Mouse (Mus musculus) midbrain, embryonic 11.5 days (tissue): Measurements from ENCODE around the gene Mast4. TPM values are rescaled to one million over a fixed set of nuclear protein-coding genes. Genes with fewer than 3 reads are reported as not detected.

Experiments used
- ATAC-seq: fragments of 200-750 bp; cut with Nextera tagmentation; 2 replicates; pipeline ENCODE4 v1.8.0; 2017; ENCODE audit warnings: moderate TSS enrichment, moderate library complexity; ENCODE audit not compliant: low FRiP score
- DNase-seq: peaks from one replicate; pipeline ENCODE4 v3.0.0; 2015; ENCODE audit warnings: low spot score; ENCODE audit errors: missing footprints
- H3K27ac ChIP-seq: fragments of 300-500 bp; sonication (generic); 2 replicates; pipeline ENCODE4 v1.5.1; 2014; ENCODE audit warnings: low read depth, low read length
- H3K27me3 ChIP-seq: fragments of 300-500 bp; sonication (generic); 2 replicates; pipeline ENCODE4 v1.6.1; 2014; ENCODE audit warnings: mild to moderate bottlenecking, low read length, moderate library complexity, mixed read lengths; ENCODE audit not compliant: control insufficient read depth, insufficient read depth
- H3K36me3 ChIP-seq: fragments of 300-500 bp; sonication (generic); 2 replicates; pipeline ENCODE4 v1.6.1; 2014; ENCODE audit warnings: mild to moderate bottlenecking, low read length, moderate library complexity, mixed read lengths; ENCODE audit not compliant: control insufficient read depth, insufficient read depth
- H3K4me1 ChIP-seq: fragments of 300-500 bp; sonication (generic); 2 replicates; pipeline ENCODE4 v1.6.1; 2014; ENCODE audit warnings: low read length; ENCODE audit not compliant: control insufficient read depth, insufficient read depth
- H3K4me2 ChIP-seq: fragments of 300-500 bp; sonication (generic); 2 replicates; pipeline ENCODE4 v1.6.1; 2014; ENCODE audit warnings: mild to moderate bottlenecking, moderate library complexity
- H3K4me3 ChIP-seq: fragments of 300-500 bp; sonication (generic); 2 replicates; pipeline ENCODE4 v1.5.1; 2014; ENCODE audit warnings: low read depth, low read length
- H3K9ac ChIP-seq: fragments of 300-500 bp; sonication (generic); 2 replicates; pipeline ENCODE4 v1.6.1; 2014; ENCODE audit warnings: low read length
- H3K9me3 ChIP-seq: fragments of 300-500 bp; sonication (generic); 2 replicates; pipeline ENCODE4 v1.6.1; 2016; ENCODE audit warnings: low read length; ENCODE audit not compliant: control insufficient read depth
- WGBS: fragments of 180-500 bp; shearing (Covaris S2); extraction: QIAGEN DNeasy Blood & Tissue Kit; methylation state at CpG from one replicate; pipeline ENCODE4 v1.1.7; 2014; 5-methylcytosine and 5-hydroxymethylcytosine counted together
- polyA plus RNA-seq: library from polyadenylated mRNA; unstranded; fragments of >200 nt; fragmentation: Nextera tagmentation; extraction: Ambion mirVana; gene quantifications from 2 replicates; pipeline ENCODE4 v1.2.1, GENCODE M21; 2014

Mast4 gene
- polyA plus RNA-seq, 1 experiment from 2014 or later: 20.4 TPM

DNA sequence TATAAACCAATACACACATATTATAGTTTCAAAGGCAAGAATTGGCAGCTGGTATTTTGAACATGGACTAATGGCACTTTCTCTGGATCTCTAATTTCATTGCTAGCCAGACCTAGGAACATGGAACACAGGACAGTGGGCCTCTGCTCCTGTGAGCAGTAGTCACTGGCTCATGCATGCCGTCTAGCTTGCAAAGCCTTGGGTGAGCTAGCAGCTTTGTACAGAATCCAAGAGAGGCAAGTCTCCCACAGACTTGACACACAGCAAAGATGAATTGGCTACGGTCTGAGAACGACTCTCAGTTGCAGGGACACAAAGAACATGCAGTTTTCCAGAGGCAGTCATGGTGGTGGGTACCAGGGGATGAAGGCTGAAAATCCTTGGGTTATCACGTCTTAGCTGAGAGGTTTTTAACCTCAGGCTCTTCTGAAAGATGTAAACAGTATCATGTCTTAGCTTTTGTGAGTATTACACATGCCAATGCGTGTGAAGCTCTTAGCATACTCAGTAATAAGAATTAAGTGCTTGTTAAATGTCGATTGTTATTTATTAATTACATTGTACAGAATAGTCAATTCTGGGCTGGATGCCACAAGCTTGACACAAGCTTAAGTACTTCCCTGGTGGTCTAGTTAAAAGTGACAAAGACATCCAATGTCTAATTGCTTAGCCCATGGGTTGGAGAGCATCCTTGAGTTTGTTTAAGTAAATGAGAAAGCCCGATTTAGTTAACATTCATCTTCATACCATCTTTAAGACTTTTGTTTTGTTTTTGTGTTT, 550.6 kb downstream of the Mast4 start:
- DNase-seq: no peak
- no peak overlapping the region for H3K4me3 ChIP-seq
- H3K27me3 ChIP-seq: no peaks in the 10 kb centered on the region
- no peaks in the 10 kb centered on the region for H3K4me1 ChIP-seq
- no peak for ATAC-seq
- H3K36me3 ChIP-seq: 0 out of 2 replicates have a peak, but pooled peaks cover 2% of the 10 kb centered on the region
- H3K9ac ChIP-seq: no peak overlapping the region
- no peak overlapping the region for H3K4me2 ChIP-seq
- no peaks in the 10 kb centered on the region for H3K9me3 ChIP-seq
- H3K27ac ChIP-seq: no peak overlapping the region
- WGBS: 89% methylated on average over 7 of the region's 7 CpGs

DNA sequence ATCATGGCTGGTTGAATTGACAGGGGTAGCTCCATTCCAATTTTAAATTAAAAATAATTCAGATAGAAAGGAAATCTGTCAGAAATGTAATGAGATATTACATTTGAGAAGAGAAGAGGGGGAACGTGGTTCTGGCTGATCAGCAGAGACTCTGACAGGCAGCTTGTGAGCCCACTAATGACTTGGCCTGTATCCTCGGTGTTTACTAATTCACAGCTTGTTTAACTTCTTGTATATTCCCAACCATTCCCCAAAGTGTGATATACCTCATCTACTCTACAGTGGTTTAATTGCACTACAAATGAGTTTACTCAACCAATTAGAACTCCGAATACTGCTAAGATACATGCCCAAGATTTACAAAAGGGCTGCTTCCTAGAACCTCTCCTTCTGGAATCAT, 555.0 kb downstream of the Mast4 start:
- Histone ChIP-seq H3K27ac (no peak overlapping the region), H3K4me3 (no peak overlapping the region), H3K4me1 (no peaks in the 10 kb centered on the region), H3K9ac (no peak overlapping the region), H3K4me2 (no peak overlapping the region), H3K9me3 (no peaks in the 10 kb centered on the region), H3K36me3 (no peaks in the 10 kb centered on the region; the same call in 1 of the 2 replicates), H3K27me3 (no peaks in the 10 kb centered on the region)
- no peak for DNase-seq
- WGBS: 95% methylated on average over 3 of the region's 3 CpGs
- ATAC-seq: no peak

DNA sequence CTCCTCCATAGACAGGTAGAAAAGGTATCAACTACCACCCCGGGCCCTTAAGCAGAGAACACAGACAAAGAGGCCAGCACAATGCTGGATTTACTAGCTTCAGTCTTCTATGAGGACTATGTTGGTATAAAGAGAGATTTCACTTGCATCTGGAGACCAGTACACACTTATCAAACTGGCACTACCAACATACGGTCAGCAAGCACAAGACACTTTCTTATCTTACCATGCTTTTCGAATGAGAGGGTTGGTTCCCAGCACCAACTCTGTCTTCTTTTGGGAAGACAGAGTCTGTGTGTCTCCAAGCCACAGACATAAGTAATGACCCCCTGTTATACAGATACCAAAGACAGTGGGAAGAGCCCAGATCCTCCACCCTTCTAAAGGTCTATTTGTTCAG, 555.4 kb downstream of the Mast4 start:
- Histone ChIP-seq H3K27me3 (no peaks in the 10 kb centered on the region), H3K36me3 (peaks cover 2% of the 10 kb centered on the region), H3K27ac (no peak overlapping the region), H3K4me2 (no peak overlapping the region), H3K4me3 (no peak overlapping the region), H3K4me1 (no peaks in the 10 kb centered on the region), H3K9ac (no peak overlapping the region), H3K9me3 (no peaks in the 10 kb centered on the region)
- 95% methylated on average over 3 of the region's 3 CpGs for WGBS
- DNase-seq (no peak), ATAC-seq (no peak)

DNA sequence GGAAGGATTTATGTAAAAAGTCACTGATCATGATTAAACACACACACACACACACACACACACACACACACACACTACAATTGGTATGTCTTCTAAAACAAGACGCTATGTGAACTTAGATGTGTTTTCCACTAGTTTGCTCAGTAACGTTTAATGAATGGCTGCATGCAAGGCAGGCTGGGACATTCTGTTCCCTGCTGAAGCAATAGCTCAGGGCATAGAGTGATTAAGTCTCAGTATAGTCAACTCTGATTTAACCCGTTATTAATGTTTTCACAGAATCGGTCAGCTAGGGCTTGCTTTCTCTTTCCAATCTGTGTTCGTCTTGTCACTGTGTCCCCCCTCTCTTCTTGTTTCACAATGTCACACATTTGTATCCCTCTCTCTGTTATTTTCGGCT, 558.8 kb downstream of the Mast4 start:
- Histone ChIP-seq H3K4me1 (no peaks in the 10 kb centered on the region), H3K9ac (no peak overlapping the region), H3K4me3 (no peak overlapping the region), H3K36me3 (peaks cover 2% of the 10 kb centered on the region), H3K27ac (no peak overlapping the region), H3K27me3 (no peaks in the 10 kb centered on the region), H3K9me3 (no peaks in the 10 kb centered on the region), H3K4me2 (no peak overlapping the region)
- 90% methylated on average over 6 of the region's 6 CpGs for WGBS
- no peak for ATAC-seq
- DNase-seq: no peak

DNA sequence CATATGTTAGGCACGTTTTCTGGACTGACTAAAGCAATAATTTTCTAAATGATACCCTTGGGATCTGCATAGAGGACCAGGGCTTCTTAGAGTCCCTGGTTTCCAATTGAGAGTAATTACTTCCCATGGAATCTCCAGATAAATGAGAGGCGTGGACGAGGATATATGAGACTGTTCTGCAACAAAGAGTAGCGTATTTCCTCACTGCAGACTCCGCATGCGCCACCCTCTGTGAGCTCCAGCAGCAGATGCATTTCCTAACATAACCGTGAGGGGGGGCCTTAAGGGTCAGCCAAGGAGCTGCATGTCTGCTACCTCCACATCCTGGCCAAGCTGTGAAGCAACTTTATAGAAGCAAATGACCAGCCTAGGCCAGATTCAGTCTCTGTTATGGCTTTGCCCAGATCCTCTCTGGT, 559.5 kb downstream of the Mast4 start:
- no peak for DNase-seq
- Histone ChIP-seq H3K4me2 (no peak overlapping the region), H3K9ac (no peak overlapping the region), H3K9me3 (no peaks in the 10 kb centered on the region), H3K36me3 (peaks cover 2% of the 10 kb centered on the region), H3K4me3 (no peak overlapping the region), H3K4me1 (no peaks in the 10 kb centered on the region), H3K27me3 (no peaks in the 10 kb centered on the region), H3K27ac (no peak overlapping the region)
- WGBS: 78% methylated on average over 7 of the region's 7 CpGs
- no peak for ATAC-seq

DNA sequence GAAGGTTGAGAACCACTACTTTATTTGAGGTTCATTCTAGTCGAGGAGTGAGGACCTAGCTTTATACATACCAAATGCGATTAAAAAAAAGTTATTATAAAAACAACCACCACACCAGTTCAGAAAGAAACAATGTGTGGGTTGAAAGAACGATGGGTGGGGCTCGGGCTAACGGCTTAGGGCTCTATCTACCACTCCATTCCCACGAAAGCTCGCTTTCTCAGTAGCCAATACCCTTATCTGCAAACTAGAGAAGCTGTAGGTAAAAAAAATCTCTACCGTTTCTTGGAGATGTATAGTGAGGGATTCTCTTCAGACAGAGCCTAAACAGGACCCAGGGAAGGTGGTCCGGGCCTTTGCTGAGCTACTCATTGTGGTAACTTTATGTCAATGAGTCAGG, 561.1 kb downstream of the Mast4 start:
- WGBS: 88% methylated on average over 9 of the region's 9 CpGs
- DNase-seq (no peak), ATAC-seq (no peak)
- H3K36me3 ChIP-seq: peaks cover 2% of the 10 kb centered on the region
- no peak overlapping the region for H3K9ac ChIP-seq
- H3K9me3 ChIP-seq: no peaks in the 10 kb centered on the region
- no peaks in the 10 kb centered on the region for H3K4me1 ChIP-seq
- H3K27ac ChIP-seq: no peak overlapping the region
- H3K27me3 ChIP-seq: no peaks in the 10 kb centered on the region
- no peak overlapping the region for H3K4me3 ChIP-seq
- no peak overlapping the region for H3K4me2 ChIP-seq

DNA sequence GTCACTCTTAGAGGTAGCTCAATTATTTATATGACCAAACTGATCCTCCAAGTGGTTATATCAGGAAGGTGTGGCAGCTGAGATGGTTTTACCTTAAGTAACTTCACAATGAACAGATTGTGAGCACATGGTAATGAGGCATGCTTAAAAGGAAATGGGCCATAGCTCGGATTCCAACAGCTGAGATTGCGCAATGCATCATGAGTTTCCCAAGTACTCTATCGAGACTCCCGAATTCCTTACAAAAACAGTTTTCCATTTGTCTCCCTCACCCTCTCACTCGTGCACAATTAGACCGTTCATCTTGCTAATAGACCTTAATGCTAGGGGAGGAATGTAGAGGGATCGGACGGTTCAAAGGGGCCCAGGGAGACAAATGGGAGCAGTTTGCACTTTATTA, 564.1 kb downstream of the Mast4 start:
- Histone ChIP-seq H3K27me3 (no peaks in the 10 kb centered on the region), H3K36me3 (peaks cover 2% of the 10 kb centered on the region), H3K9me3 (no peaks in the 10 kb centered on the region), H3K9ac (no peak overlapping the region), H3K4me2 (no peak overlapping the region), H3K4me3 (no peak overlapping the region), H3K27ac (no peak overlapping the region), H3K4me1 (peaks cover 3% of the 10 kb centered on the region; the same call in 1 of the 2 replicates)
- 91% methylated on average over 8 of the region's 8 CpGs for WGBS
- DNase-seq (no peak), ATAC-seq (no peak)

DNA sequence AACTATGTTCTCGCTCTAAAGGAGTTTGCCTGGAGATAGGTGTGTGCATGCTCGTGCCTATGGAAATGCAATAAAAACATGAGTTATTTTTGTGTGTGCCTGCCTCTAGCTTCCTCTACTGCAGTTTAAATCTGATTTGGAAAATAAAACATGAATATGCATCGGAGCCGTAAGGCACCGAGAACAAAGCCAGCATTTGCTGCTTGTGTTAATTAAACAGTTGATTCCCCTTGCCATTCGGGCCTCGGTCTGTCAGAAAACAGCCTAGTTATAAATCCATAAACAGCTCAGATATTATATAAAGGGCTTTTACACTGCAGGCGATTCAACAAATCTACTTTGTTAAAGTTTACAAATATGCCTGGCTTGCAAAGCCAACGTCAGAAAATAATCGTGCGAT, 565.8 kb downstream of the Mast4 start:
- Histone ChIP-seq H3K9ac (no peak overlapping the region), H3K9me3 (no peaks in the 10 kb centered on the region), H3K4me1 (peaks cover 3% of the 10 kb centered on the region; the same call in 1 of the 2 replicates), H3K4me2 (no peak overlapping the region), H3K27me3 (no peaks in the 10 kb centered on the region), H3K4me3 (no peak overlapping the region), H3K36me3 (no peaks in the 10 kb centered on the region; the same call in 1 of the 2 replicates), H3K27ac (no peak overlapping the region)
- WGBS: 92% methylated on average over 11 of the region's 11 CpGs
- DNase-seq (no peak), ATAC-seq (no peak)

DNA sequence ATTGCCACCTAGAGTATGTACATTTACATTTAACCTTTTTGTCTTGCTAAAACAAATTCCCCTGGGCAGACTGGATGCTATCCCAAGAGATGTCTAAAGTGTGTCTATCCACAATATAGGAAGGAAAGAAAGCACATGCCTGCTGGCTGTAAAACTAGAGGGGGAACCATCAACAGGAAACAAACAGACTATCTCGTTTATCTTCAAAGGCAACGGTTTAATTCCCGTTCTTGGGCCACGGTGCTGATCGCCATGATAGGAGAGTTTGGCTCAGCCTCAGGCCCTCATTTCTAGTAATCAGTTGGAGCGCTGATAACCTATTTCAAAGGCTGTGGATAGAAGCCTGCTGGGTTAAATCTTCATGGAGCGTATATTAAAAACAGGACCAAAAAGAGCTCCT, 567.2 kb downstream of the Mast4 start:
- H3K4me2 ChIP-seq: no peak overlapping the region
- WGBS: 92% methylated on average over 7 of the region's 7 CpGs
- H3K9me3 ChIP-seq: no peaks in the 10 kb centered on the region
- H3K9ac ChIP-seq: no peak overlapping the region
- peaks cover 3% of the 10 kb centered on the region; the same call in 1 of the 2 replicates for H3K4me1 ChIP-seq
- no peak overlapping the region for H3K27ac ChIP-seq
- no peaks in the 10 kb centered on the region; the same call in 1 of the 2 replicates for H3K36me3 ChIP-seq
- no peak overlapping the region for H3K4me3 ChIP-seq
- no peaks in the 10 kb centered on the region for H3K27me3 ChIP-seq
- no peak for DNase-seq
- no peak for ATAC-seq
